Mouse (Mus musculus) midbrain, postnatal 0 days (tissue): ENCODE results near the gene Lrp2. TPM values are rescaled to one million over a fixed set of nuclear protein-coding genes. Genes with fewer than 3 reads are reported as not detected.

Experiments used
- ATAC-seq: fragments of 200-750 bp; cut with Nextera tagmentation; 2 replicates; pipeline ENCODE4 v1.8.0; 2017; ENCODE audit warnings: moderate number of reproducible peaks, mild to moderate bottlenecking, moderate TSS enrichment, moderate library complexity; ENCODE audit not compliant: low FRiP score
- DNase-seq: peaks from one replicate; pipeline ENCODE4 v3.0.0-alpha.2; 2015; ENCODE audit warnings: low spot score
- H3K27ac ChIP-seq: fragments of 300-500 bp; sonication (generic); 2 replicates; pipeline ENCODE4 v1.5.1; 2014; ENCODE audit warnings: low read depth, mild to moderate bottlenecking, low read length, mixed read lengths
- H3K27me3 ChIP-seq: fragments of 300-500 bp; sonication (generic); 2 replicates; pipeline ENCODE4 v1.6.1; 2014; ENCODE audit warnings: low read length, control low read depth, mixed read lengths; ENCODE audit not compliant: insufficient read depth
- H3K36me3 ChIP-seq: fragments of 300-500 bp; sonication (generic); 2 replicates; pipeline ENCODE4 v1.6.1; 2014; ENCODE audit warnings: low read length, control low read depth, mixed read lengths; ENCODE audit not compliant: insufficient read depth
- H3K4me1 ChIP-seq: fragments of 300-500 bp; sonication (generic); 2 replicates; pipeline ENCODE4 v1.6.1; 2014; ENCODE audit warnings: mild to moderate bottlenecking, control low read depth, antibody characterized with exemption, low read length, mixed read lengths; ENCODE audit not compliant: insufficient read depth
- H3K4me2 ChIP-seq: fragments of 300-500 bp; sonication (generic); 2 replicates; pipeline ENCODE4 v1.6.1; 2014; ENCODE audit warnings: low read depth, mild to moderate bottlenecking, low read length, mixed read lengths; ENCODE audit not compliant: poor library complexity, severe bottlenecking
- H3K4me3 ChIP-seq: fragments of 300-500 bp; sonication (generic); 2 replicates; pipeline ENCODE4 v1.5.1; 2014; ENCODE audit warnings: low read depth, mild to moderate bottlenecking, low read length, moderate library complexity
- H3K9ac ChIP-seq: fragments of 300-500 bp; sonication (generic); replicated peaks from 2 replicates; pipeline ENCODE4 v1.6.1; 2014; ENCODE audit warnings: mild to moderate bottlenecking, low read length, moderate library complexity, mixed read lengths; ENCODE audit not compliant: poor library complexity, severe bottlenecking
- H3K9me3 ChIP-seq: fragments of 300-500 bp; sonication (generic); 2 replicates; pipeline ENCODE4 v1.6.1; 2016; ENCODE audit warnings: low read length, control low read depth
- CTCF ChIP-seq: IDR thresholded peaks from 2 replicates; pipeline ENCODE4 v1.5.1; 2016; ENCODE audit warnings: antibody characterized with exemption, mild to moderate bottlenecking
- WGBS: fragments of 180-500 bp; shearing (Covaris S2); extraction: QIAGEN DNeasy Blood & Tissue Kit; methylation state at CpG from one replicate; pipeline ENCODE4 v1.1.7; 2014; 5-methylcytosine and 5-hydroxymethylcytosine counted together
- polyA plus RNA-seq: library from polyadenylated mRNA; unstranded; fragments of >200 nt; fragmentation: Nextera tagmentation; extraction: Ambion mirVana; gene quantifications from 2 replicates; pipeline ENCODE4 v1.2.1, GENCODE M21; 2015
- total RNA-seq: library from RNA; depleted of rRNA; stranded (reverse); fragments of >200 nt; gene quantifications from 2 replicates; pipeline ENCODE4 v1.2.3, GENCODE M21; 2014

Lrp2 gene
- total and polyA plus RNA-seq, 2 experiments from 2014 or later = 0.22 to 2.3 TPM

DNA sequence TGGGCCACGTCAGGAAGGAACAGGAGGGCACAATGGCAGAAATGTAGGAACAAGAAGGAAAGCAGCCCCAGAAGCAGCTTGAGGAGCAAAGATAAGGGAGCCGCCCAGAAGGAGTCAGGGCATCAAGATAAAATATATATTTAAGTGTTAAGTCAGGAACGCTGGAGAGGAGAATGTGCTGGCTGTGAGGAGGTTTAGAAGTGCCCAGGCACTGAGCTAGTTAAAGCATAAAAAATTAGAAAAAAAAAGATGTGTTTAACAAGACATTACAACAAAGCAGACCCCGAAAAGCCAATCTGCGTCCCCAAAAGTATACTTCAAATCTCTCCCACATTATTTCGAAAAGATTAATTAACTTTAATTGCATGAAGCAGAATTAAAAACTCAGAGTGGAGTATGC, 122.3 kb downstream of the Lrp2 start:
- TF ChIP-seq CTCF = no peak

GRCm38 (mm10) chr2:69459481-69459880, 126.4 kb downstream of the Lrp2 start:
- Histone ChIP-seq H3K9me3 (no peaks in the 10 kb centered on the region), H3K27me3 (no peaks in the 10 kb centered on the region), H3K27ac (no peak overlapping the region), H3K4me2 (no peak overlapping the region), H3K4me1 (no peaks in the 10 kb centered on the region), H3K4me3 (no peak overlapping the region), H3K36me3 (no peaks in the 10 kb centered on the region), H3K9ac (no peak overlapping the region)
- 81% methylated on average over 17 of the region's 17 CpGs for WGBS
- TF ChIP-seq CTCF = no peak
- no peak for ATAC-seq
- peak; percentile 12 for DNase-seq

More for the DNA sequence above, 122.3 kb downstream of the Lrp2 start:
- no peak overlapping the region for H3K27ac ChIP-seq
- DNase-seq = no peak
- H3K4me3 ChIP-seq = no peak overlapping the region
- H3K4me1 ChIP-seq = no peaks in the 10 kb centered on the region
- H3K27me3 ChIP-seq = no peaks in the 10 kb centered on the region
- no peak overlapping the region for H3K4me2 ChIP-seq
- 85% methylated on average over 6 of the region's 6 CpGs for WGBS
- no peak overlapping the region for H3K9ac ChIP-seq
- ATAC-seq = no peak
- no peaks in the 10 kb centered on the region for H3K36me3 ChIP-seq
- H3K9me3 ChIP-seq = no peaks in the 10 kb centered on the region

DNA sequence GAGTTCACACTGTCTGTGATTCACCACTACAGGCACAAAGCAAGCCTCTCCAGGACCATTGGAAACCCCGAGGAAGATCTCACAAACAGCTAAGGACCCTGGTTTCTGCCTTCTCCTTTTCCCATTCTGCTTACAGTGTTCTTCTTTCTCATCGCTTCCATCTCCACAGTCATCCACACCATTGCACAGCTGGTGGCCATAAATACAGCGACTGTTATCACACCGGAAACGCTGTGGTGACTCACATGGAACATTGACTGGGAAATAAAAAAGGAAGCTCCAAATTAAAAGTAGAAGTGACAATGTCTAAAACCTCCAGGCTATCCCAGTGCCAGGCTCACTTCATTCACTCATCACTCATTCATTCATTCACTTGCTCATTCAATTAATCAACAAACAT, 134.7 kb downstream of the Lrp2 start:
- Histone ChIP-seq H3K4me3 (no peak overlapping the region), H3K4me1 (no peaks in the 10 kb centered on the region), H3K36me3 (no peaks in the 10 kb centered on the region), H3K9me3 (no peaks in the 10 kb centered on the region), H3K4me2 (no peak overlapping the region), H3K27ac (no peak overlapping the region), H3K9ac (no peak overlapping the region), H3K27me3 (no peaks in the 10 kb centered on the region)
- 93% methylated on average over 5 of the region's 5 CpGs for WGBS
- TF ChIP-seq CTCF = no peak
- DNase-seq (no peak), ATAC-seq (no peak)

GRCm38 (mm10) chr2:69448581-69448980, 137.3 kb downstream of the Lrp2 start:
- H3K27me3 ChIP-seq = no peaks in the 10 kb centered on the region
- H3K4me1 ChIP-seq = no peaks in the 10 kb centered on the region
- no peaks in the 10 kb centered on the region for H3K36me3 ChIP-seq
- ATAC-seq (no peak), DNase-seq (no peak)
- no peaks in the 10 kb centered on the region for H3K9me3 ChIP-seq
- TF ChIP-seq CTCF = no peak
- WGBS = 88% methylated on average over 4 of the region's 4 CpGs
- H3K4me3 ChIP-seq = no peak overlapping the region
- H3K27ac ChIP-seq = no peak overlapping the region
- no peak overlapping the region for H3K9ac ChIP-seq
- H3K4me2 ChIP-seq = no peak overlapping the region

- H3K9ac ChIP-seq = no peak overlapping the region
- ATAC-seq = no peak
- H3K4me3 ChIP-seq = no peak overlapping the region
- H3K27me3 ChIP-seq = no peaks in the 10 kb centered on the region
- TF ChIP-seq CTCF = no peak
- no peak overlapping the region for H3K4me2 ChIP-seq
- peak; percentile 58 for DNase-seq
- H3K27ac ChIP-seq = no peak overlapping the region
- WGBS = 67% methylated on average over 4 of the region's 4 CpGs
- H3K9me3 ChIP-seq = no peaks in the 10 kb centered on the region
- H3K4me1 ChIP-seq = no peaks in the 10 kb centered on the region
- no peaks in the 10 kb centered on the region for H3K36me3 ChIP-seq
These were observed 139.9 kb downstream of the Lrp2 start for GRCm38 (mm10) chr2:69445896-69446472.

DNA sequence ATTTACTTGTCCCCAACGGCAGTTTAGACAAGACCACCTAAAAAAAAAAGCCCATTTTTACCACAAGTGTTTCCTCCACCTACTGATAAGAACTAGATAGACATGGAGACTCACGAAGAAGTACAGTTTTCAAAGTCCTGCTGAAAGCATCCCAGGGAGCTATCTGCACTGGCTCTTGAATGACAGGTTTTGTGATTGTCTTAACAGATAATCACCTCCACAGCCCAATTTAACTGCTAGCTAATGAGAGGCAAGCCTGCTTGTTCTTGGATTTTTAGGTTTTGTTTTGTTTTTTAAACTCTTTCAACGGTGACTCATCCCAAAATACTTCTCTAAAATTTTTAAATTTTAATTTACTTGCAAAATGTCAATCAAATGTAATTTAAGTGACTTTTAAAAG, 144.2 kb downstream of the Lrp2 start:
- no peaks in the 10 kb centered on the region for H3K9me3 ChIP-seq
- no peak overlapping the region for H3K4me2 ChIP-seq
- no peaks in the 10 kb centered on the region for H3K4me1 ChIP-seq
- no peaks in the 10 kb centered on the region for H3K27me3 ChIP-seq
- no peaks in the 10 kb centered on the region for H3K36me3 ChIP-seq
- H3K4me3 ChIP-seq = no peak overlapping the region
- no peak for TF ChIP-seq CTCF
- ATAC-seq (no peak), DNase-seq (no peak)
- H3K27ac ChIP-seq = no peak overlapping the region
- no peak overlapping the region for H3K9ac ChIP-seq
- WGBS = 80% methylated on average over 3 of the region's 3 CpGs
